Mouse (Mus musculus) heart, adult 8-10 months (tissue): ENCODE measurements around the gene Dock7. TPM values are rescaled to one million over a fixed set of nuclear protein-coding genes. Genes with fewer than 3 reads are reported as not detected.
"Not testable (repeated sequence)": the region's sequence is repeated elsewhere in the genome, so short reads cannot be mapped to it uniquely, and the experiment has no call there.

ENCODE experiments used
- DNase-seq: peaks from one replicate; pipeline ENCODE4 v3.0.0; 2022; ENCODE audit warnings: low spot score
- total RNA-seq, 4 experiments: library from RNA; stranded (reverse); gene quantifications; 2 replicates each; pipeline ENCODE4 v1.2.4; 2022

Dock7 gene
- total RNA-seq, 4 experiments from 2014 or later = 9.8 to 11.0 (median 10.7) TPM

- no peak for DNase-seq
Measured at GRCm38 (mm10) chr4:99011039-99011438, 109.7 kb downstream of the Dock7 start.

- no peak for DNase-seq
Measured at GRCm38 (mm10) chr4:99006319-99006718, 114.4 kb downstream of the Dock7 start.

GRCm38 (mm10) chr4:99005574-99005973, 115.1 kb downstream of the Dock7 start:
- DNase-seq = no peak

GRCm38 (mm10) chr4:98993491-98993890, 127.2 kb downstream of the Dock7 start:
- no peak for DNase-seq

GRCm38 (mm10) chr4:98984701-98985100, 136.0 kb downstream of the Dock7 start:
- no peak for DNase-seq

- not testable (repeated sequence) for DNase-seq
Measured at GRCm38 (mm10) chr4:98979976-98980375, 140.7 kb downstream of the Dock7 start.

GRCm38 (mm10) chr4:98978693-98979092, 142.0 kb downstream of the Dock7 start:
- no peak for DNase-seq

- DNase-seq = not testable (repeated sequence)
Measured at GRCm38 (mm10) chr4:98978288-98978687, 142.4 kb downstream of the Dock7 start.

- DNase-seq = no peak
Measured at GRCm38 (mm10) chr4:98975741-98976140, 145.0 kb downstream of the Dock7 start.

GRCm38 (mm10) chr4:98969946-98970345, 150.8 kb downstream of the Dock7 start:
- no peak for DNase-seq

GRCm38 (mm10) chr4:98960243-98960642, 160.5 kb downstream of the Dock7 start:
- no peak for DNase-seq

GRCm38 (mm10) chr4:98955986-98956385, 164.7 kb downstream of the Dock7 start:
- no peak for DNase-seq

GRCm38 (mm10) chr4:98950563-98950962, 170.2 kb downstream of the Dock7 start:
- no peak for DNase-seq

GRCm38 (mm10) chr4:98938210-98938609, 182.5 kb downstream of the Dock7 start:
- not testable (repeated sequence) for DNase-seq

GRCm38 (mm10) chr4:98936036-98936435, 184.7 kb downstream of the Dock7 start:
- no peak for DNase-seq

- DNase-seq = no peak
Measured at GRCm38 (mm10) chr4:98925250-98925781, 195.4 kb downstream of the Dock7 start.

- DNase-seq = no peak
Measured at GRCm38 (mm10) chr4:98924906-98925178, 195.9 kb downstream of the Dock7 start.

- DNase-seq = no peak
Measured at GRCm38 (mm10) chr4:98924071-98924905, 196.4 kb downstream of the Dock7 start.

GRCm38 (mm10) chr4:98923568-98924070, 197.1 kb downstream of the Dock7 start, which contains the start of gene Usp1:
Gene Usp1 (plus strand): TSS chr4:98923810.
- DNase-seq = no peak

- DNase-seq = peak; percentile 98
Measured at GRCm38 (mm10) chr4:98922643-98923567, 197.8 kb downstream of the Dock7 start.

GRCm38 (mm10) chr4:98922061-98922642, 198.6 kb downstream of the Dock7 start:
- peak; percentile 3 for DNase-seq

- DNase-seq = no peak
Measured at GRCm38 (mm10) chr4:98920896-98921295, 199.8 kb downstream of the Dock7 start.
